Mouse (Mus musculus) layer of hippocampus, postnatal 14 days (tissue): ENCODE results near the gene Cap2. TPM values are rescaled to one million over a fixed set of nuclear protein-coding genes. Genes with fewer than 3 reads are reported as not detected.
A peak's percentile ranks its signal among the peaks of the same experiment; 100 is the strongest.

Source experiments
- DNase-seq, 2 experiments: peaks; one replicate each; pipeline ENCODE4 v3.0.0; 2021 to 2022; ENCODE audit warnings: low spot score in 2 of 2, mixed read lengths in 1 of 2
- total RNA-seq, 2 experiments: library from RNA; stranded (reverse); gene quantifications; 2 replicates each; pipeline ENCODE4 v1.2.3; 2021

Cap2 gene
- total RNA-seq, 2 experiments from 2014 or later: 131 to 140 TPM

- peak; percentile 28 to 69 for DNase-seq
These were observed 126.2 kb downstream of the Cap2 start for GRCm38 (mm10) chr13:46627841-46628240.

- DNase-seq: no peak
These were observed 127.7 kb downstream of the Cap2 start for GRCm38 (mm10) chr13:46629391-46629790.

GRCm38 (mm10) chr13:46632796-46633195 lies 131.1 kb downstream of the Cap2 start:
- DNase-seq: no peak

GRCm38 (mm10) chr13:46633320-46634132 lies 131.9 kb downstream of the Cap2 start:
- peak; percentile 65 to 74 for DNase-seq

GRCm38 (mm10) chr13:46634133-46634488 lies 132.5 kb downstream of the Cap2 start:
- DNase-seq: peak in 1 of 2 experiments; percentile 50

- DNase-seq: peak in 1 of 2 experiments; percentile 82
These were observed 139.2 kb downstream of the Cap2 start for GRCm38 (mm10) chr13:46640608-46641468.

GRCm38 (mm10) chr13:46642318-46642717 lies 140.7 kb downstream of the Cap2 start:
- DNase-seq: no peak

GRCm38 (mm10) chr13:46644175-46644574 lies 142.5 kb downstream of the Cap2 start:
- DNase-seq: no peak

GRCm38 (mm10) chr13:46645476-46645875 lies 143.8 kb downstream of the Cap2 start:
- no peak for DNase-seq

GRCm38 (mm10) chr13:46651853-46652252 lies 150.2 kb downstream of the Cap2 start:
- no peak for DNase-seq

GRCm38 (mm10) chr13:46652671-46653070 lies 151.0 kb downstream of the Cap2 start:
- DNase-seq: peak in 1 of 2 experiments; percentile 35

- peak; percentile 26 to 43 for DNase-seq
These were observed 152.0 kb downstream of the Cap2 start for GRCm38 (mm10) chr13:46653671-46654070.

GRCm38 (mm10) chr13:46654566-46654965 lies 152.9 kb downstream of the Cap2 start:
- peak in 1 of 2 experiments; percentile 61 for DNase-seq

GRCm38 (mm10) chr13:46659211-46659610 lies 157.6 kb downstream of the Cap2 start:
- DNase-seq: no peak

GRCm38 (mm10) chr13:46663461-46663964 lies 161.9 kb downstream of the Cap2 start:
- DNase-seq: peak in 1 of 2 experiments; percentile 67

- peak; percentile 94 to 95 for DNase-seq
These were observed 167.5 kb downstream of the Cap2 start, which contains the start of gene Fam8a1 for GRCm38 (mm10) chr13:46669048-46669619. TSS of gene Fam8a1 (plus strand) at chr13:46669522.

- DNase-seq: no peak
These were observed 168.1 kb downstream of the Cap2 start for GRCm38 (mm10) chr13:46669620-46670271.

- DNase-seq: no peak
These were observed 168.9 kb downstream of the Cap2 start for GRCm38 (mm10) chr13:46670514-46670913.

GRCm38 (mm10) chr13:46674601-46675000 lies 173.0 kb downstream of the Cap2 start:
- no peak for DNase-seq

GRCm38 (mm10) chr13:46677721-46678120 lies 176.1 kb downstream of the Cap2 start:
- no peak for DNase-seq

GRCm38 (mm10) chr13:46682921-46683320 lies 181.3 kb downstream of the Cap2 start:
- DNase-seq: no peak
